Mouse (Mus musculus) kidney, adult 2 months (tissue): Measurements from ENCODE around the gene Rgs12.

Experiments used
- CTCF ChIP-seq: fragments of 200-500 bp; conservative IDR thresholded peaks from 2 replicates; pipeline ENCODE4 v1.5.1; 2011; ENCODE audit warnings: low read depth, mild to moderate bottlenecking, control low read depth, low read length, moderate library complexity, mixed read lengths; ENCODE audit not compliant: insufficient read depth, insufficient read length
- POLR2A ChIP-seq: fragments of 200-500 bp; IDR thresholded peaks from one replicate; pipeline ENCODE4 v1.6.1; 2011; ENCODE audit warnings: low read depth, low read length, control low read depth

DNA sequence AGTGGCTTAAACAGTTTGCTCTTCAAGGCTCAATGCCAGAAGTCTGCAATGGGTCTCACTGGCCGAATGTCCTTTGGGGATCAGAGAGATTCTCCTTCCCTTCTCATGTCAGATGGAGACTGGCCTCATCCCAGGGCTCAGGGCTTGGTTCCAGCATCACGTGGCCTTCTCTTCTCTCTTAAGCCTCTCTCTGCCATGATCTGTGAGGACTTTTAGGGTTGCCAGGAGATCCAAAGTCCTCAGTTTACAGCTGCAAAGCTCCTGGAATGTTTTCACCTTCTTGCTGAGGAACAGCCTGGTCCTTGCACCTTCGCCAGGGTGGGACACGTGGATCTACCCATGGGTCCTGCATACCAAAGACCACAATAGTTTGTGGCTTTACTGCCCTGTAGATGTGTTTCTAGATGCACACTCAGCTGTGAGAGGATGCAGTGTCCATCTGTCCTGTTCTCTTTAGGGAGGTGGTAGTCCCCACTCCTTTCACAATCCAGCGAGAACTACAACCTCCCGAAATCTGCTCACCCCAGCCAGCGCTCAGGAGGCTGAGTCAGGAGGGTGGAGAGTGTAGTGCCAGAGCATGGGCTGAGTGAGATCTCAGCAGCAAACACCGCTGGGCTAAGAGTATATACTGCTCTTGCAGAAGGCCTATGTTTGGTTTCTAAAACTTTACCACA is 2.1 kb downstream of the Rgs12 start:
- TF ChIP-seq POLR2A = no peak
- TF ChIP-seq CTCF = no peak
